ENCODE assay signal across 8 mouse cellular contexts in the genomic region with DNA sequence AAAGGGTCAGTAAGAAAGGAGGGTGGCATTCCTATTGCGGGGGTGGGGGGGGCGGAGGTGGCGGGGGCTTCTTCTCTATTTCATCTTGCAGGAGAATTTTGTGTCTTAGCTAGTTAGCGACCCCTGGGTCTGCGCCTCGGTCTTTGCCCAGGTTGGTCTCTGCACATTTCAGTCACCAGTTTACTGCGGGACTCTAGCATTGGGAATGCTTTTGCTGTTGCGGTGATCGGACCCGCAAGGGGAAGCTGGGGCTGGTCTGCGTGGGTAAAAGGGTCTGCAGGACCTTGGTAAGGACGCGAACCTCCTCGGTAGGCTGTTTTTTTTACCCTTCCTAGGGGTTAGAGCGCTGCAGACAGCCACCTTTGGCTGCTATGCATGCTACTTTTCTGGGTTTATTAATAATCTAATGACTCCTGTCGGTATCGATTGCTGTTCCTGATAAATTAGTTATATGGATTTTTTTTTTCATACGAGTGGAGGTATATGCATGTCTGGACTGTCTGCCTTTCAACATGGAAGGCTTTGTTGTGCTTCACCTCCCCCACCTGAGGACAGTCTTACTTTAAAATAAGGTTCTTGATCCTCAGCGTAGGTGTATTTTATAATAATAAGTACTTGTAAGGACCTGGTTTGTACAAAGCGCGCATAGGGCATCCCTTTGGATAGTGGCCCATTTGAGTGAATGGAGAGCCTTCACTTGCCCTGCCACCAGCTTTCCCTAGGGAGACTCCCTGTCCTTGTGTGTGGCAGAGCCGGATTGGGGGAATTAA. TPM values are rescaled to one million over a fixed set of nuclear protein-coding genes. Genes with fewer than 3 reads are reported as not detected.
DNase-seq lines count a peak whose midpoint lies in the region; ATAC-seq and TF ChIP-seq lines count a peak whose summit lies in the region.

No protein-coding gene starts in this region.

- peak; percentile 25 for DNase-seq in adrenal gland, adult 2 months
- no peak for DNase-seq in adrenal gland, postnatal 25 days
- peak; percentile 41 for DNase-seq in A20 (ENCODE audit: low read depth, low spot score)
- DNase-seq in cerebellum, postnatal 25 days = peak; percentile 47 to 48
- DNase-seq in liver, embryonic 14.5 days (ENCODE audit: low read depth in 3 of 3, low spot score in 3 of 3) = no peak
- DNase-seq in yolk sac, embryonic 10.5 days (ENCODE audit: low spot score) = no peak

- 8% methylated on average over 22 of the region's 22 CpGs for WGBS in hindbrain, embryonic 12.5 days
- WGBS in liver, embryonic 14.5 days (ENCODE audit: insufficient replicate concordance) = 15% methylated on average over 22 of the region's 22 CpGs
- 9% methylated on average over 22 of the region's 22 CpGs for WGBS in stomach, embryonic 16.5 days

- no peak for TF ChIP-seq CTCF in liver, embryonic 14.5 days (IDR thresholded peaks at IDR 0.05; ENCODE audit: low read depth)

- H3K4me1 ChIP-seq in hindbrain, embryonic 12.5 days = peaks cover 7% of the 10 kb centered on the region
- peaks cover 8 to 12% of the 10 kb centered on the region in 2 experiments for H3K4me1 ChIP-seq in liver, embryonic 14.5 days (replicated peaks; ENCODE audit: control insufficient read depth in 2 of 2, insufficient read depth in 2 of 2, low read length in 1 of 2)
- H3K4me1 ChIP-seq in stomach, embryonic 16.5 days (ENCODE audit: control insufficient read depth, insufficient read depth, low read length) = peaks cover 7% of the 10 kb centered on the region; the same call in 1 of the 2 replicates

- peak overlapping the region; percentile 99 for H3K4me3 ChIP-seq in hindbrain, embryonic 12.5 days
- H3K4me3 ChIP-seq in liver, embryonic 14.5 days (ENCODE audit: insufficient read depth in 1 of 2, low read depth in 2 of 2, low read length in 2 of 2) = peak overlapping the region; percentile 62 to 85
- peak overlapping the region; percentile 96 for H3K4me3 ChIP-seq in stomach, embryonic 16.5 days (replicated peaks; ENCODE audit: low read length)

- H3K27ac ChIP-seq in hindbrain, embryonic 12.5 days = peak overlapping the region; percentile 100
- H3K27ac ChIP-seq in liver, embryonic 14.5 days = no peak overlapping the region
- H3K27ac ChIP-seq in stomach, embryonic 16.5 days (ENCODE audit: low read length) = no peak overlapping the region

- H3K4me2 ChIP-seq in hindbrain, embryonic 12.5 days (replicated peaks) = peak overlapping the region; percentile 95
- peak overlapping the region; percentile 100 for H3K4me2 ChIP-seq in liver, embryonic 14.5 days (ENCODE audit: low read depth)
- H3K4me2 ChIP-seq in stomach, embryonic 16.5 days (ENCODE audit: low read depth, low read length) = peak overlapping the region; percentile 89

- no peaks in the 10 kb centered on the region for H3K36me3 ChIP-seq in hindbrain, embryonic 12.5 days
- H3K36me3 ChIP-seq in liver, embryonic 14.5 days (replicated peaks; ENCODE audit: control insufficient read depth, insufficient read depth, low read depth) = no peaks in the 10 kb centered on the region
- no peaks in the 10 kb centered on the region for H3K36me3 ChIP-seq in stomach, embryonic 16.5 days (ENCODE audit: control insufficient read depth, insufficient read depth, low read length)

- peak overlapping the region; percentile 98 for H3K9ac ChIP-seq in hindbrain, embryonic 12.5 days
- H3K9ac ChIP-seq in liver, embryonic 14.5 days (replicated peaks) = peak overlapping the region; percentile 91
- H3K9ac ChIP-seq in stomach, embryonic 16.5 days (ENCODE audit: low read length) = peak overlapping the region; percentile 96

- no peaks in the 10 kb centered on the region for H3K9me3 ChIP-seq in hindbrain, embryonic 12.5 days (replicated peaks)
- H3K9me3 ChIP-seq in liver, embryonic 14.5 days (ENCODE audit: control insufficient read depth, low read length) = no peaks in the 10 kb centered on the region
- no peaks in the 10 kb centered on the region for H3K9me3 ChIP-seq in stomach, embryonic 16.5 days (replicated peaks; ENCODE audit: control insufficient read depth, low read length)

- ATAC-seq in hindbrain, embryonic 12.5 days (ENCODE audit: low FRiP score) = no peak
- ATAC-seq in liver, embryonic 14.5 days (ENCODE audit: insufficient read depth) = no peak
- ATAC-seq in stomach, embryonic 16.5 days (ENCODE audit: insufficient read depth, low FRiP score) = no peak

- H3K27me3 ChIP-seq in hindbrain, embryonic 12.5 days = no peaks in the 10 kb centered on the region
- H3K27me3 ChIP-seq in liver, embryonic 14.5 days (ENCODE audit: control insufficient read depth, insufficient read depth, low read length) = no peaks in the 10 kb centered on the region
- H3K27me3 ChIP-seq in stomach, embryonic 16.5 days (ENCODE audit: control insufficient read depth, insufficient read depth, low read length) = no peaks in the 10 kb centered on the region

- no peak for TF ChIP-seq EP300 in liver, embryonic 14.5 days (IDR thresholded peaks at IDR 0.05; ENCODE audit: low read depth)

RNA-seq across cellular contexts. Expression of a gene that starts 2.0 kb away (rescaled TPM):
- 10 to 100 TPM; 41.6 to 49.3 TPM for total RNA-seq in adrenal gland, adult 2 months (2021)
- 2.6 and 3.1 TPM in 2 replicates for polyA plus RNA-seq in adrenal gland, adult 2 months (2012; rRNA removed)
- total RNA-seq in adrenal gland, postnatal 25 days (2021) = 48.2 and 54.6 TPM in 2 replicates
- polyA plus RNA-seq in hindbrain, embryonic 12.5 days (2016; fragmentation: Nextera tagmentation; extraction: Ambion mirVana) = 151 and 160 TPM in 2 replicates
- 5.2 and 7.4 TPM in 2 replicates for polyA plus RNA-seq in liver, embryonic 14.5 days (2012; rRNA removed)
- polyA plus RNA-seq in liver, embryonic 14.5 days (2014; fragmentation: Nextera tagmentation; extraction: Ambion mirVana) = 27.6 and 29.0 TPM in 2 replicates
- polyA plus RNA-seq in stomach, embryonic 16.5 days (2015; fragmentation: Nextera tagmentation; extraction: Ambion mirVana) = 119 and 122 TPM in 2 replicates

Comparison
In these comparisons a context has a peak if more than half of its experiments do, and no peak if none do; other contexts are left out.
1. DNase-seq: peak in adrenal gland, adult 2 months (single experiment), A20 (single experiment) and cerebellum, postnatal 25 days (2 of 2); none in adrenal gland, postnatal 25 days (single experiment), liver, embryonic 14.5 days (0 of 3) and yolk sac, embryonic 10.5 days (single experiment).
2. Peak in every context shown above with its lines, with median percentiles within 50 percentile points of each other: H3K4me2 ChIP-seq, H3K4me3 ChIP-seq and H3K9ac ChIP-seq.